Mouse (Mus musculus): ENCODE measurements around the gene Musk.

The Musk gene

GRCm38 (mm10) chr4:58313344-58313743 is 27.6 kb downstream of the Musk start:
- no peak for ATAC-seq (ENCODE audit: insufficient number of reproducible peaks, low FRiP score, low TSS enrichment)

- no peak for ATAC-seq (ENCODE audit: insufficient number of reproducible peaks, low FRiP score, low TSS enrichment)
Observed at GRCm38 (mm10) chr4:58314942-58315508, 29.3 kb downstream of the Musk start.

GRCm38 (mm10) chr4:58317536-58317935 is 31.8 kb downstream of the Musk start:
- no peak for ATAC-seq (ENCODE audit: insufficient number of reproducible peaks, low FRiP score, low TSS enrichment)

- ATAC-seq (ENCODE audit: insufficient number of reproducible peaks, low FRiP score, low TSS enrichment) = no peak
Observed at GRCm38 (mm10) chr4:58320293-58320692, 34.5 kb downstream of the Musk start.

- ATAC-seq (ENCODE audit: insufficient number of reproducible peaks, low FRiP score, low TSS enrichment) = no peak
Observed at GRCm38 (mm10) chr4:58326746-58327145, 41.0 kb downstream of the Musk start.

- no peak for ATAC-seq (ENCODE audit: insufficient number of reproducible peaks, low FRiP score, low TSS enrichment)
Observed at GRCm38 (mm10) chr4:58328231-58328630, 42.5 kb downstream of the Musk start.

- no peak for ATAC-seq (ENCODE audit: insufficient number of reproducible peaks, low FRiP score, low TSS enrichment)
Observed at GRCm38 (mm10) chr4:58330016-58330415, 44.3 kb downstream of the Musk start.

- no peak for ATAC-seq (ENCODE audit: insufficient number of reproducible peaks, low FRiP score, low TSS enrichment)
Observed at GRCm38 (mm10) chr4:58330864-58331638, 45.3 kb downstream of the Musk start.

- no peak for ATAC-seq (ENCODE audit: insufficient number of reproducible peaks, low FRiP score, low TSS enrichment)
Observed at GRCm38 (mm10) chr4:58332394-58332793, 46.6 kb downstream of the Musk start.

- no peak for ATAC-seq (ENCODE audit: insufficient number of reproducible peaks, low FRiP score, low TSS enrichment)
Observed at GRCm38 (mm10) chr4:58336227-58336626, 50.5 kb downstream of the Musk start.

GRCm38 (mm10) chr4:58339226-58339625 is 53.5 kb downstream of the Musk start:
- ATAC-seq (ENCODE audit: insufficient number of reproducible peaks, low FRiP score, low TSS enrichment) = no peak

- ATAC-seq (ENCODE audit: insufficient number of reproducible peaks, low FRiP score, low TSS enrichment) = no peak
Observed at GRCm38 (mm10) chr4:58350206-58350605, 64.4 kb downstream of the Musk start.

GRCm38 (mm10) chr4:58351165-58351564 is 65.4 kb downstream of the Musk start:
- no peak for ATAC-seq (ENCODE audit: insufficient number of reproducible peaks, low FRiP score, low TSS enrichment)

GRCm38 (mm10) chr4:58351590-58351989 is 65.8 kb downstream of the Musk start:
- ATAC-seq (ENCODE audit: insufficient number of reproducible peaks, low FRiP score, low TSS enrichment) = no peak

GRCm38 (mm10) chr4:58358996-58359395 is 73.2 kb downstream of the Musk start:
- no peak for ATAC-seq (ENCODE audit: insufficient number of reproducible peaks, low FRiP score, low TSS enrichment)

GRCm38 (mm10) chr4:58365321-58365720 is 79.6 kb downstream of the Musk start:
- no peak for ATAC-seq (ENCODE audit: insufficient number of reproducible peaks, low FRiP score, low TSS enrichment)

GRCm38 (mm10) chr4:58371106-58371505 is 85.3 kb downstream of the Musk start:
- no peak for ATAC-seq (ENCODE audit: insufficient number of reproducible peaks, low FRiP score, low TSS enrichment)

- peak; percentile 80 for ATAC-seq (ENCODE audit: insufficient number of reproducible peaks, low FRiP score, low TSS enrichment)
Observed at GRCm38 (mm10) chr4:58373599-58373998, 87.8 kb downstream of the Musk start.

- ATAC-seq (ENCODE audit: insufficient number of reproducible peaks, low FRiP score, low TSS enrichment) = 0 out of 2 replicates have a peak, but pooled peaks have one; percentile 9
Observed at GRCm38 (mm10) chr4:58374141-58374870, 88.5 kb downstream of the Musk start.

GRCm38 (mm10) chr4:58379186-58379585 is 93.4 kb downstream of the Musk start:
- no peak for ATAC-seq (ENCODE audit: insufficient number of reproducible peaks, low FRiP score, low TSS enrichment)

GRCm38 (mm10) chr4:58400861-58401341 is 115.1 kb downstream of the Musk start:
- no peak for ATAC-seq (ENCODE audit: insufficient number of reproducible peaks, low FRiP score, low TSS enrichment)
